Mouse (Mus musculus): ENCODE measurements at regions not wholly inside any gene's neighbourhood (a gene's known extent, or its start where the extent isn't known, plus 50 kb on each side); places are given as distances from the start of the nearest gene placed in this dataset.

DNA sequence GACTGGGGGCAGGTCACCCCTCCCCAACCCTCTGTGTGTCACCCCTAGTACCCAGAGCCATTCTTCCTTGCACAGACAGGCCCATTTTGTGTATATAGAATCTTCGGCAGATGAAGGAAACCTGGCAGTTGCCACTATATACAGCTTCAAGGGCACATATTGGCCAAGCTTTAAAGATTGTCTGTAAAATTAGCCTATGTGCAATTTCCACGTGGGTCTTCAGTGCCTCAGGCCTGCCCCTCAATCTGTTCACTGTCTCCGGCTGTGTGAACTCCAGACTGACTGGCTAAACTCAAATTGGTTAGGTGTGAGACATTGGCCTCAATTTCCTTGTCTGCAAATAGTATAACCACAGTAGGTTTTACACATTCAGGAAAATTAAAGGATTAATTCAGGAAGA, 130.9 kb upstream of the Kdm8 start:
- TF ChIP-seq CTCF (IDR thresholded peaks at IDR 0.05; ENCODE audit: control insufficient read depth, insufficient read depth, insufficient replicate concordance, low read depth, low read length) (no peak), POLR2A (IDR thresholded peaks at IDR 0.05; ENCODE audit: control insufficient read depth, low read depth, low read length) (no peak)
